8 mouse cellular contexts compared by ENCODE assay signal in the genomic region with DNA sequence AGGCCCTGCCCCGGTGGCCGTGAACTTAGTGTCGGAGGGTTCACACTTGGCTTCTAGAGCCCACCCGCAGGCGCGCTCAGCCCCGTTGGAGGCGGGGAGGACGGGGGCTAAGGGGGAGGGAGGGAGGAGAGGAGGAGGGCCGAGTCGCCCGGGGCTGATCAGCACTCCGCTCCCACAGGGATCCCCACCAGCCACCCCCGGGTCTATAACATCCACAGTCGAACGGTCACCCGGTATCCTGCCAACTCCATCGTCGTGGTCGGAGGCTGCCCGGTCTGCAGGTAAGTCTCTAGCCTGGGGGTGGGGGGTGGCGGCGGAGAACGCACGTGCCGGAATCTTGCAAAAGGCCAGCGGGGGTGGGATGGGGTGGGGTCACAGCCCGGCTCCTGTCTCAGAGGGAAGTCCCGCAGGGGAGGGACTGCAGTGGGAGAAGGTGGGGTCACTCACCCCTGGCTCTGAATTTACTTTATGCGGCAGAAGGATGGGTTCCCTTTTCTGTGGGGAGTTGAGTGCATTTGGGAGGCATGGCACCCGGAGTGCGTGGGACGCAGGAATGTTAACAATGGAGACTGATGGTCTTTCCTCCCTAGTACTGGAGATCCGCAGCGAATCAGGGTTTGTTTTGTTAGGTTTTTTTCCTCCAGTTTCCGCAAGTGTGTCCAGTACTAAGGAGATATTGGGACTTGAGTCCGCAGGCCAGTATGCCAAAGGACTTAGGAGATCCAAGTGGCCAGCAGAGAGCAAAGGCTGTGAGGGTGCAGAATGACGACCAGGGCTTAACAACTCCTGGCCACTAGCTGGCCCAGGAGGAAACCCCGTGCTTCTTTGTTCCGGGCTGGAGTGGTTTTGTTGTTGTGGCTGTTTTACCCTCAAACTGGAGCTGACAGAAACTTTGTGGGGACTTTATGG. TPM values are rescaled to one million over a fixed set of nuclear protein-coding genes. Genes with fewer than 3 reads are reported as not detected.
A peak's percentile ranks its signal among the peaks of the same experiment; 100 is the strongest.
DNase-seq lines count a peak whose midpoint lies in the region; ATAC-seq lines count a peak whose summit lies in the region.

No protein-coding gene starts in this region.

- no peaks in the 10 kb centered on the region for H3K27me3 ChIP-seq in hindbrain, embryonic 16.5 days (replicated peaks; ENCODE audit: control insufficient read depth, insufficient read depth, low read length)
- H3K27me3 ChIP-seq in limb, embryonic 12.5 days = no peaks in the 10 kb centered on the region
- H3K27me3 ChIP-seq in midbrain, embryonic 11.5 days (ENCODE audit: control insufficient read depth, insufficient read depth, low read length) = no peaks in the 10 kb centered on the region

- H3K27ac ChIP-seq in hindbrain, embryonic 16.5 days (ENCODE audit: low read depth, low read length) = peak overlapping the region; percentile 88
- peak overlapping the region; percentile 94 for H3K27ac ChIP-seq in limb, embryonic 12.5 days
- peak overlapping the region; percentile 80 for H3K27ac ChIP-seq in midbrain, embryonic 11.5 days (ENCODE audit: low read depth, low read length)

- ATAC-seq in hindbrain, embryonic 16.5 days = no peak; the same call in none of the 2 replicates
- no peak; the same call in 1 of the 2 replicates for ATAC-seq in limb, embryonic 12.5 days (ENCODE audit: insufficient number of reproducible peaks, insufficient read depth, low FRiP score, low TSS enrichment, low read depth)
- peak; percentile 76 for ATAC-seq in midbrain, embryonic 11.5 days (ENCODE audit: low FRiP score)

- peak; percentile 28 for DNase-seq in T-cell, adult 2 months (ENCODE audit: low spot score)
- DNase-seq in cerebellum, adult 9-11 months = peak; percentile 70
- DNase-seq in gastrocnemius, postnatal 10 days = peak; percentile 53
- peak; percentile 96 for DNase-seq in midbrain, embryonic 11.5 days (ENCODE audit: low spot score, missing footprints)
- peak; percentile 48 for DNase-seq in right cerebral cortex, postnatal 25 days
- no peak for DNase-seq in frontal cortex, postnatal 25 days (ENCODE audit: low spot score in 2 of 2)

- peak overlapping the region; percentile 99 for H3K4me3 ChIP-seq in hindbrain, embryonic 16.5 days (ENCODE audit: low read length)
- H3K4me3 ChIP-seq in limb, embryonic 12.5 days (replicated peaks) = peak overlapping the region; percentile 99
- peak overlapping the region; percentile 99 for H3K4me3 ChIP-seq in midbrain, embryonic 11.5 days (ENCODE audit: low read depth, low read length)

- under 1% methylated on average over 40 of the region's 40 CpGs for whole genome bisulfite sequencing in hindbrain, embryonic 16.5 days
- WGBS in limb, embryonic 12.5 days = under 1% methylated on average over 40 of the region's 40 CpGs
- 0% methylated on average over 39 of the region's 40 CpGs for WGBS in midbrain, embryonic 11.5 days

- H3K36me3 ChIP-seq in hindbrain, embryonic 16.5 days (ENCODE audit: control insufficient read depth, insufficient read depth, low read length) = no peaks in the 10 kb centered on the region
- H3K36me3 ChIP-seq in limb, embryonic 12.5 days = peaks cover 29% of the 10 kb centered on the region
- H3K36me3 ChIP-seq in midbrain, embryonic 11.5 days (ENCODE audit: control insufficient read depth, insufficient read depth, low read length) = peaks cover 3% of the 10 kb centered on the region; the same call in 1 of the 2 replicates

- H3K9ac ChIP-seq in hindbrain, embryonic 16.5 days (ENCODE audit: low read depth, low read length) = peak overlapping the region; percentile 97
- peak overlapping the region; percentile 98 for H3K9ac ChIP-seq in limb, embryonic 12.5 days (replicated peaks)
- H3K9ac ChIP-seq in midbrain, embryonic 11.5 days (ENCODE audit: low read length) = peak overlapping the region; percentile 93

- H3K4me1 ChIP-seq in hindbrain, embryonic 16.5 days (ENCODE audit: control insufficient read depth, insufficient read depth, low read depth, low read length) = peaks cover 40% of the 10 kb centered on the region
- H3K4me1 ChIP-seq in limb, embryonic 12.5 days (replicated peaks) = peaks cover 46% of the 10 kb centered on the region
- H3K4me1 ChIP-seq in midbrain, embryonic 11.5 days (ENCODE audit: control insufficient read depth, insufficient read depth, low read length) = peaks cover 31% of the 10 kb centered on the region

- peak overlapping the region; percentile 81 for H3K4me2 ChIP-seq in hindbrain, embryonic 16.5 days (ENCODE audit: low read length)
- peak overlapping the region; percentile 82 for H3K4me2 ChIP-seq in limb, embryonic 12.5 days
- H3K4me2 ChIP-seq in midbrain, embryonic 11.5 days = peak overlapping the region; percentile 87

- H3K9me3 ChIP-seq in hindbrain, embryonic 16.5 days (ENCODE audit: control insufficient read depth, low read length) = no peaks in the 10 kb centered on the region
- H3K9me3 ChIP-seq in limb, embryonic 12.5 days = no peaks in the 10 kb centered on the region
- H3K9me3 ChIP-seq in midbrain, embryonic 11.5 days (ENCODE audit: control insufficient read depth, low read length) = no peaks in the 10 kb centered on the region

RNA-seq across cellular contexts. Expression of a gene that starts 11.6 kb away (rescaled TPM):
- total RNA-seq in gastrocnemius, postnatal 10 days (2021) = 10 to 100 TPM; 44.2 to 48.4 TPM
- polyA plus RNA-seq in hindbrain, embryonic 16.5 days (2015; fragmentation: Nextera tagmentation; extraction: Ambion mirVana) = 80.7 and 90.7 TPM in 2 replicates
- polyA plus RNA-seq in limb, embryonic 12.5 days (2016; fragmentation: Nextera tagmentation; extraction: Ambion mirVana) = 143 and 148 TPM in 2 replicates
- 123 and 130 TPM in 2 replicates for polyA plus RNA-seq in midbrain, embryonic 11.5 days (2014; fragmentation: Nextera tagmentation; extraction: Ambion mirVana)

RNA-seq across cellular contexts. Expression of a gene that starts 32.5 kb away (rescaled TPM):
- 10 to 100 TPM; 17.8 to 21.3 TPM for total RNA-seq in gastrocnemius, postnatal 10 days (2021)
- polyA plus RNA-seq in hindbrain, embryonic 16.5 days (2015; fragmentation: Nextera tagmentation; extraction: Ambion mirVana) = 41.8 and 45.8 TPM in 2 replicates
- 22.1 and 24.3 TPM in 2 replicates for polyA plus RNA-seq in limb, embryonic 12.5 days (2016; fragmentation: Nextera tagmentation; extraction: Ambion mirVana)
- polyA plus RNA-seq in midbrain, embryonic 11.5 days (2014; fragmentation: Nextera tagmentation; extraction: Ambion mirVana) = 13.1 TPM in 2 replicates

Comparison
In these comparisons a context has a peak if more than half of its experiments do, and no peak if none do; other contexts are left out.
1. DNase-seq: peak in T-cell, adult 2 months (single experiment), cerebellum, adult 9-11 months (single experiment), gastrocnemius, postnatal 10 days (single experiment), midbrain, embryonic 11.5 days (single experiment) and right cerebral cortex, postnatal 25 days (single experiment); none in frontal cortex, postnatal 25 days (0 of 2).
2. Peak in every context shown above with its lines, with median percentiles within 50 percentile points of each other: H3K27ac ChIP-seq, H3K4me2 ChIP-seq, H3K4me3 ChIP-seq and H3K9ac ChIP-seq.